Mouse (Mus musculus): Measurements from ENCODE around the gene Cacybp. TPM values are rescaled to one million over a fixed set of nuclear protein-coding genes. Genes with fewer than 3 reads are reported as not detected.

The Cacybp gene
- total RNA-seq (2021): 75.7 and 82.4 TPM in 2 replicates
- long read RNA-seq, experiment 1, transcript Cacybp-201 (6 exons, 2,098 nt): major isoform, 142 of 145 reads
- long read RNA-seq, experiment 1, partial matches to known transcripts: 1 of 145 reads
- long read RNA-seq, experiment 1, other reads (novel, unspliced or antisense): 2 of 145 reads
- long read RNA-seq, experiment 2, transcript Cacybp-201 (6 exons, 2,098 nt): major isoform, 115 of 120 reads
- long read RNA-seq, experiment 2, partial matches to known transcripts: 0 of 120 reads
- long read RNA-seq, experiment 2, other reads (novel, unspliced or antisense): 4 of 120 reads

- peak; percentile 100 for DNase-seq
Observed at GRCm38 (mm10) chr1:160212703-160213669, at the start of gene Cacybp. Gene Cacybp, minus strand, starts transcription at chr1:160212875.

- no peak for DNase-seq
Observed at GRCm38 (mm10) chr1:160262415-160262814, 49.7 kb upstream of the Cacybp start.

DNA sequence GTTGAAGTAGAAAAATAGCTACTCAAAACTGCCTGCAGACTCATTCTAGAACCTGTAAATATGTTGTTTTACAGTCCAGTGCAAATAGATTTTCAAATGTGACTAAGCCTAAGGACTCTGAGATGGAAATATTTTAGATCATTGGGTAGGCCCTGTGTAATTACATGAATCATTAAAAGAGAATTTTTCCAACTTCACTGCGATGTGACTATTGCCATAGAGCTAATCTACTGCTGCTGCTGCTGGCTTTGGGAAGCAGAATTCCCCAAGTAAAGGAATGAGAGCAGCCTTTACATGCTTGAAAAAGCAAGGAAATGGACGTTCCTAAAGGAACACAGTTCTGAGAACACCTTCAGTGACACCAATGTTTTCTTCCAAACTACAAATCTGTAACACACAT, 49.2 kb upstream of the Cacybp start:
- no peak for DNase-seq

DNA sequence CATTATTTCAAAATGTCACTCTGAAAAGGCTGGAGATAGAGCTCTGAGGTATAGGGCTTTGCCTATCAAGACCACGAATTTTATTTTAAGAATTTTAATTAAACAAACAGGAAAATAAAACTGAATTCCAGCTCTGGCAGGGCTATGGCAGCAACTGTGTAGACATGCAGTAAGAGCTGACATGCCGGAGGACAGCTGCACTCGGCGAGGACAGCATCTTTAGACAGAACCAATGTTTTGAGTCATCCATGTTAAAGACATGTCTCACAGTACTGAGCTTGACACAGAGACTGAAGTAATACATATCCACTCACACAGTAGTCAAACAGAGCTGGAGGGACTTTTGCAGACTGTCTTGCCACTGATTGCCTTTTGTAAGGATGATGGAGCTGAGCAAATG, 47.9 kb upstream of the Cacybp start:
- DNase-seq: no peak

- no peak for DNase-seq
Observed at GRCm38 (mm10) chr1:160259884-160260283, 47.2 kb upstream of the Cacybp start.

- DNase-seq: no peak
Observed at GRCm38 (mm10) chr1:160253108-160253507, 40.4 kb upstream of the Cacybp start.

DNA sequence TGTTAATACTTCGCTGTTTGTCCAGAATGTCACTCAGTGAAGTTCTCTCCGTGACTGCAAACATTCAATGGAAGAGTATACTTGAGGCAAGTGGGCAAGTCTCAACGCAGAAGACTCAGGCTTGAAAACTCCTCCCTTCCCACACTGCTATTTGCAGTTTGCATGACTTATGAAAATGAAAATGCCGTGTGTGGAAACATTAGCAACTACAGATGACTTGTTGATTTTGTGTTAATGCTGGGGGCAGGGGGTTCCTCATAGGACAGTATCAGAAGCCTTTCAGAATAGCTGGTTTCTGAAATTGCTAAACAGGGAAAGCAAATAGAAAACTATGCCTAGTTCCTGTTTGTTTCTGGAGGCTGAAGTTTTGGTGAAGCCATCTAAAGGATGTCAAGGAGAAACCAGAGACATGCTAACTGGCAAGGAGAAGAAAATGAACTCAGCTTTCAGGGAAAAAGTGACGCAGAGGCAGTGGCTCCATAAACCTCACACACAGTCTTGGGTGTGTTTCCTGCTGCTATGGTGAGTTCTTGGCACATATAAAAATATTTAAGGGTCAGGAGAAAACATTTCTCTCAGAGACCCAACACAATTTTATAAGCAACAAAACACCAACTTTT, 38.8 kb upstream of the Cacybp start:
- no peak for DNase-seq

DNA sequence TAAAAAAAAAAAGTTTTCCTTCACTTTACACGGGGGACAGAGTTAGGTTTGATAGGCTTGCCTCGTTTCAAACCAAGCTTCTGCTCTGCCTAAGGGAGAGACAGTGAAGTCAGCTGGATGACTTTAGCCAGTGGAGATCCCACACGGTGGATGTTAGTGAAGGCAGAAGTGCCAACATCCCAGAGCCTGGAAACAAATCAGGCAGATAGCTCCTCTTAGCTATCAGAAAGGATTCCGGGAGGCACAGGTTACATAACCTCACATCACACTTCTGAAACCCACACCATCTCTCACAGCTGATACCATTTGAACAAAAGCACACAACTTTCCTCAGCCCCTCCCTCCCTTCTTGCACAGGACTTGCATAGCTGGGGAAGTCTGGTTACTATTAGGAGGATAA, 38.1 kb upstream of the Cacybp start:
- no peak for DNase-seq

- DNase-seq: no peak
Observed at GRCm38 (mm10) chr1:160249786-160250185, 37.1 kb upstream of the Cacybp start.

DNA sequence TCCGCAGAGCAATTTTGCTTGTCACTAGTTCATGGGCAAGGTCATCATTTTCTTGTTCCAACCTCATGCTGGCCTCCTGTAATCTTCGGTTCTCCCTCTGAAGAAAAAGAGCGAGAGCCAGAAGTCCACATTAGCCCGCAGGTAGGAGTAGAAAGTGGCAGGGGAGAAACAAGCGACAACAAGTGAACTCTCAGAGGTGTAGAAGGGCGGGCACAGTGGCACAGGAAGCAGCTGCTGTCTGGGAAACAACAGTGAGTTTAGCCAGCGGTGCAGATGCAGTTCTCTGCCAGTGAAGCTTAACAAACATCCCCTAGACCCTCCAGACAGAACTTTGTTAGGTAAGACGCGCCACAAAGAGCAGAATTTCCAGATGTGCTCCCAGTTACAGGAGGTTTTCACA, 34.8 kb upstream of the Cacybp start:
- DNase-seq: no peak

DNA sequence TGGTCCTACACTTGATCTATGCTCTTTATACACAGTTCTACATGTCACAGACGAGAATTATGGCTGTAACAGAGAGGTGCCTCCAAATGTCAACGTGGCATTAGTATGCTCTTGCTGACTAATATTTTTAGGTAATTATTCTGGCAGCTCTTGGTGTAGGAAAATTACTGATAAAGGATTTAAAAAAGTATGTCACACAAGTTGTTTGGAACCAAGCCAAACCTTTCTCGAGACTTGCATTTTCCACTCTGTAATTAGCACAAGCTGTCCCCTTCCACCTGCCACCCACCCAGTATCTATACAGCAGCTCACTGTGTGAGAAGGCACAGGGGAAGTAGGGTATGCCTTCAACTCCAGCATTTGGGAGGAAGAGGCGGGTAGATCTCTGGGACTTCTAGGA, 34.2 kb upstream of the Cacybp start:
- DNase-seq: no peak

DNA sequence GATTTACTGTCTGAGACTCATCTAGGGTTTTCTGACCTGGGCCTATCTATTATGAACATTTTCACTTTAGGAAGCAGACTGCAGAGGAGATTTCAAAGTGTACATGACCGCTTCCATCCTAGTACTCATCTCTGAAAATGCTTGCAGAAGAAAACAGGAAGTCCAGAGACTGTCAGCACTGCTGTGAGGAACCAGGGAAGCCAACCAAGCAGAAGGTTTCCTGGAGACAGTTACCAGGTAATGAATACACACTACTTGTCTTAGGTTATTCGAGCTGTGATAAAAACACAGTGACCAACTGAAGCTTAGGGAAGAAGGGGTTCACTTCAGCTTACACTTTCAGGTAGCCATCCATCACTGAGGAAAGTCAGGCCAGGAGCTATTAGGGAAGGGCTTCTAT, 33.3 kb upstream of the Cacybp start:
- DNase-seq: no peak

DNA sequence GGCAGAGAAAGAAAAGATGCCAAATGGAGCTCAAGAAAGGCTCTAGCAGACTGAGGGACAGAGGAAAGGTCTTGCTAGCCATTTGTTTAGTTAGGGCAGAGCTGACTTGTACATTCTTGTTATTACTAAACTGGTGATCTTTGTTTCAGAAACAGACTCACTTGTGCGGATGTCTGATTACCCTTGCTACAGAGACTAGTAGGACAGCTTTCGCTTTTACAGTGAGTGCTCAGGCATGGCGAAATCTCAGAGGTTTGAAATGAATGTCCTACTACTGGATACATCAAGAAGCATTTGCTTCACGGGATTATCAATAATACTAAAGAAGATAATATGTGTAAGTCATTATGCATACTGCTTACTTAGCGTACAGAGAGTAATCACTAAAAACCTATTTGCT, 32.0 kb upstream of the Cacybp start:
- no peak for DNase-seq

DNA sequence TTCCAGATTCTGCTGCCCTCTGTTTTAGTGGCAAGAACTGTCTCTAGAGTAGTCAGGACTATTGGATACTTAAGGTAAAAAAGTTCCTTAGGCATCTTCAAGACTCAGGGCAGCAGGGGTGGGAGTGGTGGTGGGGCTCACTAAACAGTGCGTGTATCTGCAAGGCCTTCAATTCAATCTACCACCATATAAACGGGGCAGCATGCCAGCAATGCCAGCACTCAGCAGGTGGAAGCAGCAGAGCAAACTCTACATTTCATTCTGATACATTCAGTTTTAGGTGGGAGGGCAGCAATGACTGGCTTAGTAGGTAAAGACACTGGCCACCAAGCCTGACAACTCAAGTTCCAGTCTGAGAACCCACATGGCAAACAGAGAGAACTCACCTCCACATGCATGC, 27.4 kb upstream of the Cacybp start:
- DNase-seq: no peak

GRCm38 (mm10) chr1:160238852-160239443, 26.3 kb upstream of the Cacybp start:
- DNase-seq: no peak

DNA sequence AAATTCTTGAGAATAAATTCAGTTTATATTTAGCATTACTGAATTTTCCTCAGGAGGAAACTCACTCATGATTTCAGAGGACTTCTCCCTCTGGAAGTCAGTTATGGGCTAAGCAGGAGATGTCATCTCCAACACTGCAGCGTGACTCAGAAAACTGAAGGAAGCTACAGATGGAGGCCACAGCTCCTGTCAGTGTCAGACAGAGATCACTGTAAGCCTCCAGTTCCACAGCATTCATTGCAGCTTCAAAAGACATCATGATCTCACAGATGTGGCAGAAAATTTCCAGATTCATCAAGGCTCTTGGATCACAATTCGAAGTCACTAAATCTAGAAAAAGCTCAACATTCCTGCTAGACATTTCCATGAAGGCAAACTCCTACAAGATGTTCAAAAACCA, 25.3 kb upstream of the Cacybp start:
- DNase-seq: no peak

GRCm38 (mm10) chr1:160233921-160234320, 21.2 kb upstream of the Cacybp start:
- peak; percentile 17 for DNase-seq

DNA sequence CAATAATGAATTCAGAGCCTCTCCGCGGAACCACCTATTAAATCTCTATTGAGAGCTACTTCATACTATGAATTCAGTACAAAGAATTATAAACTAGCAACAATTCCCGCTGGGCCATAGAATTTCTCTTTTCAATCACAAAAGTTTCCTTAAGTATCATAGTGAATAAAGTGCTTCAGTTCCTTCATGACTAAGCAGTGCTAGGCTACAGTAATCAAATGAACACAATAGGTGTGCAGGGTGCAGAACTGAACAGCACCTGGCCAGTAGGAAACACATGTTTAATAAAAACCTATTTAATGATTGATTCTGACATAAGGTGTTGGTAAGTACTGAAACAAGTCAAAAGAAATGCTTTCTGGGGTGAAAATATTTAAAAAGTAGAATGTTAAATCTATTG, 19.4 kb upstream of the Cacybp start:
- no peak for DNase-seq

DNA sequence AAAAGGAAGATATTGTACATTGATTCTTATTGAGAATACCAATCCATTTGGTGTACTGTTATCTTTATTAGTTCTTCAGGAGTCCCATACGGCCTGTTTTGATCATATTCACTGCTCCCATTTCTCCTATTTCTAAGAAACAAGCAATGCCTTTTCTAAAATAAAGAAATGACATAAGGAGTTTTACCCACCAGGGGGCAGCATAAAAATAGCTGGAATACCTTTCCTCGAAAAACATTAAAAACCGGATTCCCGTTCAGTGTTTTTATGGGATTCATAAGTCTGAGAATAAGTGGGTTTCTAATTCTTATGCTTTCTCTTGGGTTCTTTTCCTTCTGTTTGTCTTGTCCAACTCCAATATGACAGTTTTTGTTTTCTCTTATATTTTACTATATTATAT, 18.3 kb upstream of the Cacybp start:
- peak; percentile 55 for DNase-seq

GRCm38 (mm10) chr1:160227850-160228249, 15.2 kb upstream of the Cacybp start:
- no peak for DNase-seq

- DNase-seq: no peak
Observed at GRCm38 (mm10) chr1:160227196-160227595, 14.5 kb upstream of the Cacybp start.

GRCm38 (mm10) chr1:160224093-160224492, 11.4 kb upstream of the Cacybp start:
- no peak for DNase-seq

DNA sequence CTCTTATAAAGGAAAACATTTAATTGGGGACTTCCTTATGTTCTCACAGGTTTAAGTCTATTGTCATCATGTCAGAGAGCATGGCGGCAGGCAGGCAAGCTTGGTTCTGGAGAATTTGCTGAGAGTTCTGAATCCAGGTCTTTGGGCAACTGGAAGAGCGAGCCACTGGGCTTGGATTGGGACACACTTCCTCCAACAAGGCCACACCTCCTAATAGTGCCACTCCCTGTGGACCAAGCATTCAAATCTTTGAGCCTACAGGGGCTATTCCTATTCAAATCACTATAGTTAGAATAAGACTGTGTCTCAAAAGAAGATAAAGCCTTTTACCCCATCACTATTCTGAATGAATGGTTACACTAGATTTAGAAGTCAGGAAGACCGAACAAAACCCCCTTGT, 5.2 kb upstream of the Cacybp start:
- DNase-seq: no peak
